Mouse (Mus musculus) adrenal gland, postnatal 14 days (tissue): ENCODE results near the gene Ifit2. TPM values are rescaled to one million over a fixed set of nuclear protein-coding genes. Genes with fewer than 3 reads are reported as not detected.
"Not testable (repeated sequence)": the region's sequence is repeated elsewhere in the genome, so short reads cannot be mapped to it uniquely, and the experiment has no call there.

ENCODE experiments used
- DNase-seq: peaks from one replicate; pipeline ENCODE4 v3.0.0; 2021; ENCODE audit warnings: mixed read lengths
- total RNA-seq: library from RNA; stranded (reverse); gene quantifications from 2 replicates; pipeline ENCODE4 v1.2.3, GENCODE M21; 2021

Gene Ifit2
- total RNA-seq, 1 experiment from 2014 or later: 3.4 TPM

GRCm38 (mm10) chr19:34547976-34548375 lies 2.5 kb upstream of the Ifit2 start:
- peak; percentile 89 for DNase-seq

- DNase-seq: no peak
Observed at GRCm38 (mm10) chr19:34550205-34550533, 325 bp upstream of the Ifit2 start.

- no peak for DNase-seq
Observed at GRCm38 (mm10) chr19:34551981-34552380, 1.5 kb downstream of the Ifit2 start.

GRCm38 (mm10) chr19:34553021-34553420 lies 2.5 kb downstream of the Ifit2 start:
- no peak for DNase-seq

GRCm38 (mm10) chr19:34553522-34553921 lies 3.0 kb downstream of the Ifit2 start:
- no peak for DNase-seq

GRCm38 (mm10) chr19:34554061-34554460 lies 3.6 kb downstream of the Ifit2 start:
- no peak for DNase-seq

- no peak for DNase-seq
Observed at GRCm38 (mm10) chr19:34556621-34557020, 6.1 kb downstream of the Ifit2 start.

- no peak for DNase-seq
Observed at GRCm38 (mm10) chr19:34562556-34562955, 12.1 kb downstream of the Ifit2 start.

- DNase-seq: no peak
Observed at GRCm38 (mm10) chr19:34566178-34566784, 15.8 kb downstream of the Ifit2 start.

GRCm38 (mm10) chr19:34568988-34569895 lies 18.7 kb downstream of the Ifit2 start:
- no peak for DNase-seq

GRCm38 (mm10) chr19:34569896-34570476 lies 19.5 kb downstream of the Ifit2 start:
- peak; percentile 24 for DNase-seq

GRCm38 (mm10) chr19:34571080-34571479 lies 20.6 kb downstream of the Ifit2 start:
- no peak for DNase-seq

GRCm38 (mm10) chr19:34573650-34574049 lies 23.2 kb downstream of the Ifit2 start:
- DNase-seq: no peak

GRCm38 (mm10) chr19:34577121-34577520 lies 26.6 kb downstream of the Ifit2 start:
- DNase-seq: no peak

GRCm38 (mm10) chr19:34582696-34583095 lies 32.2 kb downstream of the Ifit2 start:
- DNase-seq: not testable (repeated sequence)

- DNase-seq: not testable (repeated sequence)
Observed at GRCm38 (mm10) chr19:34583126-34583766, 32.8 kb downstream of the Ifit2 start, which contains the start of gene Ifit3. Gene Ifit3, plus strand, starts transcription at chr19:34583531.

- DNase-seq: not testable (repeated sequence)
Observed at GRCm38 (mm10) chr19:34585740-34586458, 35.4 kb downstream of the Ifit2 start.

GRCm38 (mm10) chr19:34587898-34588692 lies 37.6 kb downstream of the Ifit2 start:
- not testable (repeated sequence) for DNase-seq

- no peak for DNase-seq
Observed at GRCm38 (mm10) chr19:34588959-34589358, 38.5 kb downstream of the Ifit2 start.

GRCm38 (mm10) chr19:34593456-34593855 lies 43.0 kb downstream of the Ifit2 start:
- DNase-seq: no peak

GRCm38 (mm10) chr19:34594523-34594922 lies 44.0 kb downstream of the Ifit2 start:
- DNase-seq: not testable (repeated sequence)
